Mouse (Mus musculus): Measurements from ENCODE around the gene Sytl2. TPM values are rescaled to one million over a fixed set of nuclear protein-coding genes. Genes with fewer than 3 reads are reported as not detected.

Gene Sytl2
- polyA plus RNA-seq, 1 experiment from 2014 or later = 3.8 TPM

GRCm38 (mm10) chr7:90325166-90325565, 23.1 kb downstream of the Sytl2 start:
- H3K4me1 ChIP-seq (ENCODE audit: control insufficient read depth, insufficient read depth, low read length) = no peaks in the 10 kb centered on the region
- ATAC-seq (ENCODE audit: low FRiP score) = no peak
- 93% methylated on average over 4 of the region's 4 CpGs for WGBS

GRCm38 (mm10) chr7:90330200-90330599, 28.1 kb downstream of the Sytl2 start:
- no peak overlapping the region for H3K4me2 ChIP-seq
- no peaks in the 10 kb centered on the region for H3K4me1 ChIP-seq (ENCODE audit: control insufficient read depth, insufficient read depth, low read length)
- no peak overlapping the region for H3K27ac ChIP-seq (ENCODE audit: low read depth, low read length)
- H3K4me3 ChIP-seq (ENCODE audit: low read depth, low read length) = no peak overlapping the region
- no peaks in the 10 kb centered on the region for H3K9me3 ChIP-seq (ENCODE audit: control insufficient read depth, low read length)
- WGBS = 62% methylated on average over 1 of the region's 1 CpGs
- H3K27me3 ChIP-seq (ENCODE audit: control insufficient read depth, insufficient read depth, low read length) = no peaks in the 10 kb centered on the region
- DNase-seq (ENCODE audit: low spot score, missing footprints) = no peak
- ATAC-seq (ENCODE audit: low FRiP score) = no peak
- no peaks in the 10 kb centered on the region for H3K36me3 ChIP-seq (ENCODE audit: control insufficient read depth, insufficient read depth, low read length)
- no peak overlapping the region for H3K9ac ChIP-seq (ENCODE audit: low read length)

More at GRCm38 (mm10) chr7:90325166-90325565, 23.1 kb downstream of the Sytl2 start:
- no peaks in the 10 kb centered on the region for H3K36me3 ChIP-seq (ENCODE audit: control insufficient read depth, insufficient read depth, low read length)
- H3K9me3 ChIP-seq (ENCODE audit: control insufficient read depth, low read length) = no peaks in the 10 kb centered on the region
- no peak for DNase-seq (ENCODE audit: low spot score, missing footprints)
- no peak overlapping the region for H3K9ac ChIP-seq (ENCODE audit: low read length)
- H3K27me3 ChIP-seq (ENCODE audit: control insufficient read depth, insufficient read depth, low read length) = no peaks in the 10 kb centered on the region
- no peak overlapping the region for H3K4me3 ChIP-seq (ENCODE audit: low read depth, low read length)
- no peak overlapping the region for H3K4me2 ChIP-seq
- H3K27ac ChIP-seq (ENCODE audit: low read depth, low read length) = no peak overlapping the region

- H3K27ac ChIP-seq (ENCODE audit: low read depth, low read length) = no peak overlapping the region
- 0 out of 2 replicates have a peak, but pooled peaks cover 3% of the 10 kb centered on the region for H3K4me1 ChIP-seq (ENCODE audit: control insufficient read depth, insufficient read depth, low read length)
- DNase-seq (ENCODE audit: low spot score, missing footprints) = no peak
- no peak overlapping the region for H3K4me3 ChIP-seq (ENCODE audit: low read depth, low read length)
- H3K36me3 ChIP-seq (ENCODE audit: control insufficient read depth, insufficient read depth, low read length) = no peaks in the 10 kb centered on the region
- 92% methylated on average over 3 of the region's 3 CpGs for WGBS
- H3K27me3 ChIP-seq (ENCODE audit: control insufficient read depth, insufficient read depth, low read length) = no peaks in the 10 kb centered on the region
- H3K9me3 ChIP-seq (ENCODE audit: control insufficient read depth, low read length) = no peaks in the 10 kb centered on the region
- H3K4me2 ChIP-seq = no peak overlapping the region
- H3K9ac ChIP-seq (ENCODE audit: low read length) = no peak overlapping the region
- no peak for ATAC-seq (ENCODE audit: low FRiP score)
These were observed 30.5 kb downstream of the Sytl2 start for GRCm38 (mm10) chr7:90332483-90333065.

- no peaks in the 10 kb centered on the region for H3K36me3 ChIP-seq (ENCODE audit: control insufficient read depth, insufficient read depth, low read length)
- H3K27me3 ChIP-seq (ENCODE audit: control insufficient read depth, insufficient read depth, low read length) = no peaks in the 10 kb centered on the region
- no peaks in the 10 kb centered on the region for H3K9me3 ChIP-seq (ENCODE audit: control insufficient read depth, low read length)
- H3K4me3 ChIP-seq (ENCODE audit: low read depth, low read length) = no peak overlapping the region
- no peak for DNase-seq (ENCODE audit: low spot score, missing footprints)
- WGBS = 88% methylated on average over 6 of the region's 6 CpGs
- H3K9ac ChIP-seq (ENCODE audit: low read length) = no peak overlapping the region
- no peak overlapping the region for H3K4me2 ChIP-seq
- 0 out of 2 replicates have a peak, but pooled peaks cover 3% of the 10 kb centered on the region for H3K4me1 ChIP-seq (ENCODE audit: control insufficient read depth, insufficient read depth, low read length)
- no peak for ATAC-seq (ENCODE audit: low FRiP score)
- no peak overlapping the region for H3K27ac ChIP-seq (ENCODE audit: low read depth, low read length)
These were observed 32.3 kb downstream of the Sytl2 start for GRCm38 (mm10) chr7:90334362-90334761.

- H3K9ac ChIP-seq (ENCODE audit: low read length) = no peak overlapping the region
These were observed 32.8 kb downstream of the Sytl2 start for GRCm38 (mm10) chr7:90334831-90335230.

GRCm38 (mm10) chr7:90335755-90336194, 33.7 kb downstream of the Sytl2 start:
- Histone ChIP-seq H3K4me3 (ENCODE audit: low read depth, low read length) (no peak overlapping the region), H3K4me1 (ENCODE audit: control insufficient read depth, insufficient read depth, low read length) (0 out of 2 replicates have a peak, but pooled peaks cover 3% of the 10 kb centered on the region)
- 60% methylated on average over 3 of the region's 3 CpGs for WGBS

More at GRCm38 (mm10) chr7:90334831-90335230, 32.8 kb downstream of the Sytl2 start:
- DNase-seq (ENCODE audit: low spot score, missing footprints) (no peak), ATAC-seq (ENCODE audit: low FRiP score) (no peak)
- Histone ChIP-seq H3K4me1 (ENCODE audit: control insufficient read depth, insufficient read depth, low read length) (0 out of 2 replicates have a peak, but pooled peaks cover 3% of the 10 kb centered on the region), H3K27me3 (ENCODE audit: control insufficient read depth, insufficient read depth, low read length) (no peaks in the 10 kb centered on the region), H3K4me2 (no peak overlapping the region), H3K9me3 (ENCODE audit: control insufficient read depth, low read length) (no peaks in the 10 kb centered on the region), H3K4me3 (ENCODE audit: low read depth, low read length) (no peak overlapping the region), H3K36me3 (ENCODE audit: control insufficient read depth, insufficient read depth, low read length) (no peaks in the 10 kb centered on the region), H3K27ac (ENCODE audit: low read depth, low read length) (no peak overlapping the region)
- WGBS = 93% methylated on average over 3 of the region's 3 CpGs

GRCm38 (mm10) chr7:90341212-90341957, 39.3 kb downstream of the Sytl2 start:
- no peak overlapping the region for H3K27ac ChIP-seq (ENCODE audit: low read depth, low read length)
- ATAC-seq (ENCODE audit: low FRiP score) = no peak
- no peak overlapping the region for H3K4me2 ChIP-seq
- no peaks in the 10 kb centered on the region for H3K4me1 ChIP-seq (ENCODE audit: control insufficient read depth, insufficient read depth, low read length)
- no peaks in the 10 kb centered on the region for H3K27me3 ChIP-seq (ENCODE audit: control insufficient read depth, insufficient read depth, low read length)
- no peak overlapping the region for H3K4me3 ChIP-seq (ENCODE audit: low read depth, low read length)
- no peaks in the 10 kb centered on the region for H3K9me3 ChIP-seq (ENCODE audit: control insufficient read depth, low read length)
- 51% methylated on average over 12 of the region's 12 CpGs for WGBS
- no peak for DNase-seq (ENCODE audit: low spot score, missing footprints)
- H3K36me3 ChIP-seq (ENCODE audit: control insufficient read depth, insufficient read depth, low read length) = no peaks in the 10 kb centered on the region
- no peak overlapping the region for H3K9ac ChIP-seq (ENCODE audit: low read length)

More at GRCm38 (mm10) chr7:90335755-90336194, 33.7 kb downstream of the Sytl2 start:
- H3K36me3 ChIP-seq (ENCODE audit: control insufficient read depth, insufficient read depth, low read length) = no peaks in the 10 kb centered on the region
- H3K9me3 ChIP-seq (ENCODE audit: control insufficient read depth, low read length) = no peaks in the 10 kb centered on the region
- H3K27me3 ChIP-seq (ENCODE audit: control insufficient read depth, insufficient read depth, low read length) = no peaks in the 10 kb centered on the region
- H3K4me2 ChIP-seq = no peak overlapping the region
- no peak for ATAC-seq (ENCODE audit: low FRiP score)
- no peak overlapping the region for H3K27ac ChIP-seq (ENCODE audit: low read depth, low read length)
- H3K9ac ChIP-seq (ENCODE audit: low read length) = no peak overlapping the region
- no peak for DNase-seq (ENCODE audit: low spot score, missing footprints)

GRCm38 (mm10) chr7:90344903-90345302, 42.9 kb downstream of the Sytl2 start:
- H3K4me2 ChIP-seq = no peak overlapping the region
- H3K4me1 ChIP-seq (ENCODE audit: control insufficient read depth, insufficient read depth, low read length) = no peaks in the 10 kb centered on the region
- H3K27ac ChIP-seq (ENCODE audit: low read depth, low read length) = no peak overlapping the region
- WGBS = 82% methylated on average over 3 of the region's 3 CpGs
- H3K27me3 ChIP-seq (ENCODE audit: control insufficient read depth, insufficient read depth, low read length) = no peaks in the 10 kb centered on the region
- ATAC-seq (ENCODE audit: low FRiP score) = no peak
- H3K36me3 ChIP-seq (ENCODE audit: control insufficient read depth, insufficient read depth, low read length) = no peaks in the 10 kb centered on the region
- DNase-seq (ENCODE audit: low spot score, missing footprints) = no peak
- H3K9me3 ChIP-seq (ENCODE audit: control insufficient read depth, low read length) = no peaks in the 10 kb centered on the region
- no peak overlapping the region for H3K9ac ChIP-seq (ENCODE audit: low read length)
- H3K4me3 ChIP-seq (ENCODE audit: low read depth, low read length) = no peak overlapping the region

- no peak overlapping the region for H3K4me2 ChIP-seq
- H3K4me1 ChIP-seq (ENCODE audit: control insufficient read depth, insufficient read depth, low read length) = no peaks in the 10 kb centered on the region
- no peaks in the 10 kb centered on the region for H3K36me3 ChIP-seq (ENCODE audit: control insufficient read depth, insufficient read depth, low read length)
- no peaks in the 10 kb centered on the region for H3K9me3 ChIP-seq (ENCODE audit: control insufficient read depth, low read length)
- no peaks in the 10 kb centered on the region for H3K27me3 ChIP-seq (ENCODE audit: control insufficient read depth, insufficient read depth, low read length)
- H3K4me3 ChIP-seq (ENCODE audit: low read depth, low read length) = no peak overlapping the region
- H3K9ac ChIP-seq (ENCODE audit: low read length) = no peak overlapping the region
- H3K27ac ChIP-seq (ENCODE audit: low read depth, low read length) = no peak overlapping the region
- DNase-seq (ENCODE audit: low spot score, missing footprints) (no peak), ATAC-seq (ENCODE audit: low FRiP score) (no peak)
- 90% methylated on average over 5 of the region's 5 CpGs for WGBS
These were observed 45.9 kb downstream of the Sytl2 start for GRCm38 (mm10) chr7:90347779-90348437.

Measured in midbrain, embryonic 11.5 days (tissue).